Mouse (Mus musculus) forelimb bud, embryonic 11.5 days (tissue): ENCODE measurements at regions not wholly inside any gene's neighbourhood (a gene's known extent, or its start where the extent isn't known, plus 50 kb on each side); places are given as distances from the start of the nearest gene placed in this dataset.
"Not testable (repeated sequence)": the region's sequence is repeated elsewhere in the genome, so short reads cannot be mapped to it uniquely, and the experiment has no call there.

Experiments
- DNase-seq: peaks from one replicate; pipeline ENCODE4 v3.0.0-alpha.2; 2012; ENCODE audit warnings: low read depth, low spot score

- DNase-seq: no peak
Observed at GRCm38 (mm10) chr6:100425551-100425950, 138.3 kb upstream of the Rybp start.

- no peak for DNase-seq
Observed at GRCm38 (mm10) chr6:100424788-100425403, 137.6 kb upstream of the Rybp start.

- no peak for DNase-seq
Observed at GRCm38 (mm10) chr6:100424181-100424580, 136.9 kb upstream of the Rybp start.

GRCm38 (mm10) chr6:100423636-100424035 lies 136.4 kb upstream of the Rybp start:
- DNase-seq: no peak

GRCm38 (mm10) chr6:100422603-100423002 lies 135.3 kb upstream of the Rybp start:
- DNase-seq: no peak

- DNase-seq: peak; percentile 92
Observed at GRCm38 (mm10) chr6:100421706-100422578, 134.7 kb upstream of the Rybp start.

GRCm38 (mm10) chr6:100420602-100421001 lies 133.3 kb upstream of the Rybp start:
- DNase-seq: no peak

- DNase-seq: no peak
Observed at GRCm38 (mm10) chr6:100419782-100420540, 132.7 kb upstream of the Rybp start.

GRCm38 (mm10) chr6:100416046-100416445 lies 128.8 kb upstream of the Rybp start:
- no peak for DNase-seq

- DNase-seq: no peak
Observed at GRCm38 (mm10) chr6:100415514-100415913, 128.2 kb upstream of the Rybp start.

GRCm38 (mm10) chr6:100414836-100415235 lies 127.6 kb upstream of the Rybp start:
- no peak for DNase-seq

- no peak for DNase-seq
Observed at GRCm38 (mm10) chr6:100412486-100412885, 125.2 kb upstream of the Rybp start.

- no peak for DNase-seq
Observed at GRCm38 (mm10) chr6:100411968-100412367, 124.7 kb upstream of the Rybp start.

GRCm38 (mm10) chr6:100410067-100410631 lies 122.9 kb upstream of the Rybp start:
- no peak for DNase-seq

- no peak for DNase-seq
Observed at GRCm38 (mm10) chr6:100408826-100409225, 121.5 kb upstream of the Rybp start.

GRCm38 (mm10) chr6:100406504-100406903 lies 119.2 kb upstream of the Rybp start:
- no peak for DNase-seq

- peak; percentile 78 for DNase-seq
Observed at GRCm38 (mm10) chr6:100404161-100404560, 116.9 kb upstream of the Rybp start.

GRCm38 (mm10) chr6:100402716-100403115 lies 115.4 kb upstream of the Rybp start:
- DNase-seq: peak; percentile 86

GRCm38 (mm10) chr6:100401728-100402127 lies 114.4 kb upstream of the Rybp start:
- DNase-seq: no peak

- not testable (repeated sequence) for DNase-seq
Observed at GRCm38 (mm10) chr6:100399387-100399786, 112.1 kb upstream of the Rybp start.

- DNase-seq: no peak
Observed at GRCm38 (mm10) chr6:100396311-100397200, 109.3 kb upstream of the Rybp start.
